Mouse (Mus musculus) E14TG2a.4 (cell line): ENCODE data around the gene Abl1.

Experiments used
- CTCF ChIP-seq: conservative IDR thresholded peaks from 2 replicates; pipeline ENCODE4 v1.5.1; 2014; ENCODE audit warnings: low read length
- NANOG ChIP-seq: IDR thresholded peaks from 2 replicates; pipeline ENCODE4 v1.6.1; 2014; ENCODE audit warnings: borderline replicate concordance, low read length, mixed read lengths
- POU5F1 ChIP-seq: IDR thresholded peaks from 2 replicates; pipeline ENCODE4 v1.6.1; 2014; ENCODE audit warnings: low read length, borderline replicate concordance

GRCm38 (mm10) chr2:31782958-31783602, 94.9 kb downstream of the Abl1 start:
- TF ChIP-seq CTCF (no peak), POU5F1 (no peak), NANOG (no peak)
